Mouse (Mus musculus): Measurements from ENCODE around the gene Ank2. TPM values are rescaled to one million over a fixed set of nuclear protein-coding genes. Genes with fewer than 3 reads are reported as not detected.
"Not testable (repeated sequence)": the region's sequence is repeated elsewhere in the genome, so short reads cannot be mapped to it uniquely, and the experiment has no call there.

Gene Ank2
- polyA plus RNA-seq, 1 experiment = 0.75 TPM

DNA sequence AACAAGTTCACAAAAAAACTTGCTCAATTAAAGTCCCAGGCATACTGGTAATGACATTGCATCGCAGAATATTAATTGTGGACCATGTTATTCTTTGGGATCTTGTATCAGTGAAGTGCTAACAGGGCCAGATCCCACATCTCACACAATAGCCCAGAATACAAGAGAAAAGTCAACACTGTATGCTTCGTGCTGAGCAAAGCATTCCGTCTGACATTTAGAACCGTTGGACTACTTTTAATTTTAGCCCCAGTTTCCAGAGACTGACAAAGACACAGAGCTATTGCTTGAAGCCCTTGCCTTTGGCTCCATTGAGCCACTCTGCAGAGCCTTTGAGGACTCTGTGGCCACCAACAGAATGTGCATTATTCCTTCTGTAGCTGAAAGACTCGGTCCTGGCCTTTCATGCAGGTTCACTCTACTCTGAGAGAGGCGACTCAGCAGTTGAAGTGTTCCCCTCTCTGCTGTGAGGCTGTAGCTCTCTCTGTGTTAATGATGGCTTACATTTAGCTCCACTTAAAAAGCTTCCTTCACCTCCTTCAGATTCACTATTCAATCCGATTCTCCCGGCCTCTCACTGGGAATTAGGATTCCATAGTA is 153.2 kb downstream of the Ank2 start:
- Histone ChIP-seq H3K4me3 (ENCODE audit: insufficient read depth, low read length) (no peak overlapping the region), H3K27ac (ENCODE audit: insufficient read depth, low read depth, low read length) (no peak overlapping the region), H3K4me1 (ENCODE audit: control insufficient read depth, insufficient read depth, low read length) (no peaks in the 10 kb centered on the region)
- TF ChIP-seq CTCF (IDR thresholded peaks at IDR 0.05; ENCODE audit: low read depth, low read length) = no peak
- TF ChIP-seq POLR2A (IDR thresholded peaks at IDR 0.05; ENCODE audit: borderline replicate concordance, low read depth, low read length) = no peak

DNA sequence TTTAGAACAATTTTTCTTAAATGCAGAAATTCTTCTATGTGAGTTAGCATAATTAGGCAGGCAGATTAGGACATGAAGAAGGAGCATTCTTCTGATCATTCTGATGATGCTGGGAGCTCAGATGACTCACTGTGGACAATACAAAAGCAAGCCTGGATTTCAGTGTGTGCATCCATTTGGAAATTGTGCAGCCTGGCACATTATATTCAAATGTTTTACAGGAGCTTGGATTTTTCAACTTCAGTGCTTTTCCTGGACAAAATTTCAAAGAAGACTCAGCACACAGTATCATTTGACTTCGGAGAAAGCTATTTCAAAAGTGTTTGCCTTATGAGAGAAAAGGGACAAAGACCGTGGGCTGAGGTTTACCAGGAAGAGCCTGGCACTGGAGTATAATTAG is 157.8 kb downstream of the Ank2 start:
- Histone ChIP-seq H3K27ac (ENCODE audit: insufficient read depth, low read depth, low read length) (no peak overlapping the region), H3K4me3 (ENCODE audit: insufficient read depth, low read length) (no peak overlapping the region), H3K4me1 (ENCODE audit: control insufficient read depth, insufficient read depth, low read length) (no peaks in the 10 kb centered on the region)
- TF ChIP-seq POLR2A (IDR thresholded peaks at IDR 0.05; ENCODE audit: borderline replicate concordance, low read depth, low read length) = no peak
- TF ChIP-seq CTCF (IDR thresholded peaks at IDR 0.05; ENCODE audit: low read depth, low read length) = no peak

DNA sequence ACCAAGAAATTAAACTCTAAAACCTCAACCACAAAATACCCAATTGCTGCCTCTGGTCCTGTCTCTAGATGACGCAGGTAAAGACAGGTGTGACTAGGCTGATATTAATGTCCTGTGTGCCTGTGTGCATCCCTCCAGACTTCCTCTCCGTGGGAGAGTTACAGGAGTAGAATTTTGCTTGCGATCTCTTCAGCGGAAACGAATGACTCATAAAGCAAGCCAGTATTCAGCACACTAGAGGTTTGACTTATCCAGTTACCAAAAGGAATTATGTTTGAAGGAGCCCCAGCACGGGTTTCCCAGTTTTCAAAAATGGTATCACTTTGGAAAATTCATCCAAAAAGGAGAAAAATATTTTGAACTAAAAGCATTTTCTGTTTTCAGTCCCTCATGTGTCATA is 164.3 kb downstream of the Ank2 start:
- TF ChIP-seq CTCF (IDR thresholded peaks at IDR 0.05; ENCODE audit: low read depth, low read length) (no peak), POLR2A (IDR thresholded peaks at IDR 0.05; ENCODE audit: borderline replicate concordance, low read depth, low read length) (no peak)
- H3K4me3 ChIP-seq (ENCODE audit: insufficient read depth, low read length) = no peak overlapping the region
- H3K27ac ChIP-seq (ENCODE audit: insufficient read depth, low read depth, low read length) = no peak overlapping the region
- H3K4me1 ChIP-seq (ENCODE audit: control insufficient read depth, insufficient read depth, low read length) = peaks cover 7% of the 10 kb centered on the region

DNA sequence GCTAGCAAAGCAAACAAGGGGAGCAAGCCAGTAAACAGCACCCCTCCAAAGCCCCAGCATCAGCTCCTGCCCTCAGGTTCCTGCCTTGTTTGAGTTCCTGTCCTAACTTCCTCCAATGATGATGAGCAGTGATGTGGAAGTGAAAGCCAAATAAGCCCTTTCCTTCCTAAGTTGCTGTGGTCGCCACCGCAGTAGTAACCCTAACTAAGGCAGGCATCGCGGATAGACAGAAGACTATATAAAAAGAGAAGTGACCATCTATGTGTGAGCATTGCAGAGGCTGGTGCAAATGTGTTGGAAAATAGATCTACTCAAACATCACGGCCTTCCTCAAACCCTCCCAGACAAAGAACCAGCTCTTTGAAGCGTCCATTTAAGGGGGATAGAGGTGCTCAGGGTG is 167.6 kb downstream of the Ank2 start:
- no peak overlapping the region for H3K4me3 ChIP-seq (ENCODE audit: insufficient read depth, low read length)
- TF ChIP-seq CTCF (IDR thresholded peaks at IDR 0.05; ENCODE audit: low read depth, low read length) (no peak), POLR2A (IDR thresholded peaks at IDR 0.05; ENCODE audit: borderline replicate concordance, low read depth, low read length) (no peak)
- H3K27ac ChIP-seq (ENCODE audit: insufficient read depth, low read depth, low read length) = peak overlapping the region; percentile 36
- peaks cover 7% of the 10 kb centered on the region for H3K4me1 ChIP-seq (ENCODE audit: control insufficient read depth, insufficient read depth, low read length)

DNA sequence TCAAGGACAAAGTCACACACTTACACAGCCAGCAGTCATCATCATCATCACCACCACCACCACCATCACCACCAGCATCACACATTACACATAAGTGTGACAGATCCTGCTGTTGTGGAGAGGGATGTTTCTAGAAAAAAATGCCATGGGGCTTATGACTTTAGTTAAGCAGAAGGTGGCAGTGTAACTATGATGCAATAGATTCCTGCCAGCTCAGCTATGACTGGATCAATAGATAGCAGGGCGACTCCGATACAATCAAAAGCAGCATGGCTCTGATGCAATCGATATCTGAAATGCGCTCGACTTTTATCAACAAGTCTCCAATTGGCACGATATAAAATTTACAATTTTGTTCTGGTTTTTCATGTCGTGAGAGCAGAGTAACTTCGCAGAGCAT is 172.8 kb downstream of the Ank2 start:
- TF ChIP-seq CTCF (IDR thresholded peaks at IDR 0.05; ENCODE audit: low read depth, low read length) = no peak
- no peak for TF ChIP-seq POLR2A (IDR thresholded peaks at IDR 0.05; ENCODE audit: borderline replicate concordance, low read depth, low read length)
- Histone ChIP-seq H3K4me1 (ENCODE audit: control insufficient read depth, insufficient read depth, low read length) (peaks cover 11% of the 10 kb centered on the region), H3K27ac (ENCODE audit: insufficient read depth, low read depth, low read length) (no peak overlapping the region), H3K4me3 (ENCODE audit: insufficient read depth, low read length) (no peak overlapping the region)

DNA sequence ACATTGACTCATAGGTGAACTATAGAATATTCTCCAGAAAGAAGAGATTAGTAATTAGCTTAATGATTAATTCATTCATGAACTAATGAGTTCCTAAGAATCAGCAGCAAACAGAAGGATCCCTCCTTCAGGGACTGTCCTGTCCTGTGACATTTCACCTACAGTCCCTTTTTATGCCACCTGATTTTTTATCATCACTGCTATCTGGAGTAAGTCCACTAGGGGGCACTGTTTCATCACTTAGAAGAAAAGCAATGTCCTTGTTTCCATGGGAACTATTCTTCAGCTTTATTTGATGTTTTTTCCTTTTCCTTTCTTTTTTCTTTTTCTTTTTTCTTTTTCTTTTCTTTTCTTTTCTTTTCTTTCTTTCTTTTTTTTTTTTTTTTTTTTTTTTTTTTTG is 176.3 kb downstream of the Ank2 start:
- H3K4me3 ChIP-seq (ENCODE audit: insufficient read depth, low read length) = no peak overlapping the region
- H3K27ac ChIP-seq (ENCODE audit: insufficient read depth, low read depth, low read length) = no peak overlapping the region
- TF ChIP-seq CTCF (IDR thresholded peaks at IDR 0.05; ENCODE audit: low read depth, low read length) (no peak), POLR2A (IDR thresholded peaks at IDR 0.05; ENCODE audit: borderline replicate concordance, low read depth, low read length) (no peak)
- peaks cover 24% of the 10 kb centered on the region for H3K4me1 ChIP-seq (ENCODE audit: control insufficient read depth, insufficient read depth, low read length)

DNA sequence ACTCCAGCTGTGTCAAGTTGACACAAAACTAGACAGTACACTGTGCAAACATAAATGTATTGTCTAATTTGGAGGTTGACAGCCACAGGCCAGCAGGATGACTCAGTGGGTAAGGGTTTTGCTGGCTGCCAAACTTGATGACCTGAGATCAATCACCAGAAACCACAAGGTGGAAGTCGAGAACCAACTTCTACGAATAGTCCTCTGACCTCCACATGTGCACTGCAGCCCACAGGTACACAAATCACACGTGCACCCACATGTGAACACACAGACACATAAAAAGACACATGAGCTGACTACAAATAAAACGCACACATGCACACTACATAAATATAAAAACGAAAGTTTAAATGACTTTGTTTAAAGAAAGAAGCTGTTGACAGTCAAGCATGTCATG is 177.5 kb downstream of the Ank2 start:
- Histone ChIP-seq H3K27ac (ENCODE audit: insufficient read depth, low read depth, low read length) (peak overlapping the region; percentile 90), H3K4me1 (ENCODE audit: control insufficient read depth, insufficient read depth, low read length) (peaks cover 28% of the 10 kb centered on the region), H3K4me3 (ENCODE audit: insufficient read depth, low read length) (no peak overlapping the region)
- no peak for TF ChIP-seq CTCF (IDR thresholded peaks at IDR 0.05; ENCODE audit: low read depth, low read length)
- TF ChIP-seq POLR2A (IDR thresholded peaks at IDR 0.05; ENCODE audit: borderline replicate concordance, low read depth, low read length) = no peak

DNA sequence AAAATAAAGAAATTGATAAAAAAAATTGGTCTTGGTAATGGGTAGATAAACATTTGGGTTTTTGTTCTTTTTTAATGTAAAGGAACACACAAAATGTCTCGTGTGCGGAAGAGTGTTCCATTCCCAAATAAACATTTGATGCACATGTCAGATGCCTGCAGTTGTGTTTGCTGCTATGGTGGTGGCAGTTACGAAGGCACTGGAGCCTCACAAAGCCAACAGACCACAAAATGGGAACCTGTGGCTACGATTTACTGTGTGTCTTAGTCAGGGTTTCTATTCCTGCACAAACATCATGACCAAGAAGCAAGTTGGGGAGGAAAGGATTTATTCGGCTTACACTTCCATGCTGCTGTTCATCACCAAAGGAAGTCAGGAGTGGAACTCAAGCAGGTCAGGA is 178.1 kb downstream of the Ank2 start:
- Histone ChIP-seq H3K27ac (ENCODE audit: insufficient read depth, low read depth, low read length) (peak overlapping the region; percentile 92), H3K4me1 (ENCODE audit: control insufficient read depth, insufficient read depth, low read length) (peaks cover 31% of the 10 kb centered on the region)
- H3K4me3 ChIP-seq (ENCODE audit: insufficient read depth, low read length) = not testable (repeated sequence)

DNA sequence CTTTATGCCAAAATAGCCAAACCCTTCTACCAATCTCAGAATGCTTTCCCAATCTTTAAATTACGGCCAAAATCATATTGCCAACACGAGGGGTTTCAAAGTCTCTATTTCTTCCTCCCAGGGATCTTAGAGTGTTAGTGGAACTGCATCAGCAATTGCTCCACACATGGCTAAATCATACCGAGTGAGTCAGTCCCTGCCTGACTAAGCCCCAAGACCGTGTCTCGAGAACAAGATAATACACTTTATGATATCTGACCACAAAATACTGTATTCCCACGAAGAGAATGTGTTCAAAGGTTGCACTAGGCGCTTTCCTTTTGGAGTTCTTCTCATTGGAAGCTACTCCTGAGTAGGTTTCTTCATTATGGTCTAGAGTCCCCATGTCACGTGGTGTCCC is 178.8 kb downstream of the Ank2 start:
- Histone ChIP-seq H3K27ac (ENCODE audit: insufficient read depth, low read depth, low read length) (peak overlapping the region; percentile 92), H3K4me3 (ENCODE audit: insufficient read depth, low read length) (peak overlapping the region; percentile 6; the same call in 1 of the 2 replicates), H3K4me1 (ENCODE audit: control insufficient read depth, insufficient read depth, low read length) (peaks cover 37% of the 10 kb centered on the region)
- TF ChIP-seq POLR2A (IDR thresholded peaks at IDR 0.05; ENCODE audit: borderline replicate concordance, low read depth, low read length) (no peak), CTCF (IDR thresholded peaks at IDR 0.05; ENCODE audit: low read depth, low read length) (no peak)

DNA sequence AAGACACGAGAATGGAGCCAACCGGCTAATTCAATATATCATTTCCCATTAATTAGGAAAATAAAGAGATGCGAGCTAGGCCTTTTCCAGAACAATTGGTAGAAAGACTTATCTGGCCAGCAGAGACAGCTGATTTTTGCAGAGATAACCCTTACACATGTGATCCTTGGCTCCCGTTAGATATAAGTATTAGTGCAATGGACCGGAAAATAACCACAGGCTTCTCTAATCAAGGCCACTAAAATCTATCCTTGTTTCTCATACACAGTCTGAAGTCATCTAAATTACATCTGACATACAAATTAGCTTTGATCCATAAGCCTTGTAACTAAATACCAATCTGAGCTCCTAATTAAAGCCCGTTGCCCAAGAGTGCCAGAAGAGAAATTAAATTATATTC is 181.5 kb downstream of the Ank2 start:
- TF ChIP-seq CTCF (IDR thresholded peaks at IDR 0.05; ENCODE audit: low read depth, low read length) (no peak), POLR2A (IDR thresholded peaks at IDR 0.05; ENCODE audit: borderline replicate concordance, low read depth, low read length) (no peak)
- H3K4me1 ChIP-seq (ENCODE audit: control insufficient read depth, insufficient read depth, low read length) = peaks cover 36% of the 10 kb centered on the region

DNA sequence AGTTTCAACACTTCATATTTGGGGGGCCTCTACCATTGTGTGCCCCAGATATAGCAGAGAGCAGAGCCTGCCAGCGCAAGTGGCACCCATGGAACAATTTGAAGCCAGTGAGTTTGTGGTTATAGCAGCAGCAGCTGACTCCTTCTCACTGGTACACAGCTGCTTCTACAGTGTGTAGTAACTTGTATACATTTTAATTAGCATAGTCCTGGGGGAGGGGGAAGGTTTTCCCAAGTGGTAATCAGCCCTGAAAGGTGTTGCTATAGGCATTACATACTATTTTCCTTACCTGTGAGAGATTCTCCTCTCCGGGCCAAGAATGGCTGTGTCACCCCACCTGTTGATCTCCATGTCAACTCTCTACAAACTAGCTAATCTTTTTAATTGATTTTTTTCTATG is 182.4 kb downstream of the Ank2 start:
- Histone ChIP-seq H3K4me3 (ENCODE audit: insufficient read depth, low read length) (no peak overlapping the region), H3K27ac (ENCODE audit: insufficient read depth, low read depth, low read length) (peak overlapping the region; percentile 63), H3K4me1 (ENCODE audit: control insufficient read depth, insufficient read depth, low read length) (peaks cover 34% of the 10 kb centered on the region)
- no peak for TF ChIP-seq POLR2A (IDR thresholded peaks at IDR 0.05; ENCODE audit: borderline replicate concordance, low read depth, low read length)
- no peak for TF ChIP-seq CTCF (IDR thresholded peaks at IDR 0.05; ENCODE audit: low read depth, low read length)

More for the DNA sequence above, 181.5 kb downstream of the Ank2 start:
- Histone ChIP-seq H3K27ac (ENCODE audit: insufficient read depth, low read depth, low read length) (no peak overlapping the region), H3K4me3 (ENCODE audit: insufficient read depth, low read length) (no peak overlapping the region)
